Mouse (Mus musculus): Measurements from ENCODE around the gene Chn1.

DNA sequence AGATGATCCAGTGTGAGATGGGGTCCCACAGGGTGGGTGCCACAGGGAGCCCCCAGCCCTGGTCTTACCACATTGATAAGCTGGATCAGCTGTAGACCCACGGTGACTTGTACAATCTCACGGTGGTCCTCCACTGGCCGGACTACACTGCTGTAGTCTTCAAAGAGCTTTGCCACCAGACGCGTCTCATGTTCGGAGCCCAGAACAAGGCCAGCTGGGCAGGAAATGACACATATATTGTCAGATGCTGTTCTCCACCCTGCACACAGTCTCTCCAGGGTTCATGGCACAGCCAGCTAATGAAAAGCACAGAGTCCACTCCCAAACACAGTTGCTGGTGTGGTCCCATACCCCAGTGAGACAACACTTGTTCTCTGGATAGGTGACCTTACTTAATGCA is 200.7 kb downstream of the Chn1 start:
- TF ChIP-seq CTCF (IDR thresholded peaks at IDR 0.05; ENCODE audit: control insufficient read depth, insufficient read depth, insufficient replicate concordance, low read depth, low read length): no peak
- TF ChIP-seq POLR2A (IDR thresholded peaks at IDR 0.05; ENCODE audit: control insufficient read depth, low read depth, low read length): no peak
